Mouse (Mus musculus): ENCODE measurements at regions not wholly inside any gene's neighbourhood (a gene's known extent, or its start where the extent isn't known, plus 50 kb on each side); places are given as distances from the start of the nearest gene placed in this dataset.

DNA sequence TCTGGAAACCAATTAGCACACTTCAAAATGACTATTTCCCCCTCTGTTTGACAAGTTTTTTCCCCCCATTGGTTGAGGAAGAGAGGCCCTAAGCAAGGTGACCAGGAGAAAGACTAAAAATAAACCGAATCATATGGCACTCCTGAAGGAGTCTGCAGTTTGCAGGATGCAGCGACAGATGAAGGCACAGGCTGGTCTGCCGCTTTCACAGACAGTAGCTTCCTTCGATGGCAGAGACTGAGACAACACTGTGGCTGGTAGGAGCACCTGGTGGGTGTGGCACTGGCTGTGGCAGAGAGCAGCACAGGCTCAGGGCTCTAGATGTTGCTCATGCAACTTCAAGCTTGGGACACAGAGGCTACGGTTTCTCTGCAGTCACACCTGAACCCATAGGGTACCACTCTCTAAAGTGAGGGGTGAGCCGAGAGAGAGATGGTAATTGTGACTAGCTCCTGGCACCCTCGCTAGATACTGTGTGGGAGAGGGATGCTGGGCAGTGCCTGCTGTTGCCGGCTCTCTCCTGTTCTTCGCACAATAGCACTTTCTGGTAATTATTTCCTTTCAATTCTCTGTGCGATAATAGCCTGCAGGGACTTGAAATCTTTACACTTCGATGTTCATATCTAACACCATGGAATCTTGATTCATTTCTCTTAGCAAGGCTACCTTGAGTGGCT lies 88.7 kb upstream of the Myt1l start:
- TF ChIP-seq CTCF (IDR thresholded peaks at IDR 0.05; ENCODE audit: low read depth) (no peak), EP300 (IDR thresholded peaks at IDR 0.05; ENCODE audit: low read depth) (no peak)

Data from heart, postnatal 0 days (tissue).